Mouse (Mus musculus) CH12.LX (cell line): Measurements from ENCODE around the gene Slc24a1. TPM values are rescaled to one million over a fixed set of nuclear protein-coding genes. Genes with fewer than 3 reads are reported as not detected.

Experiments used
- DNase-seq: peaks from one replicate; pipeline ENCODE4 v3.0.0-alpha.2; 2013; ENCODE audit errors: extremely low read depth
- H3K27ac ChIP-seq: 2 replicates; pipeline ENCODE4 v1.5.1; 2012; ENCODE audit warnings: low read depth, mild to moderate bottlenecking, control low read depth, moderate library complexity; ENCODE audit not compliant: insufficient read depth
- H3K27me3 ChIP-seq: replicated peaks from 2 replicates; pipeline ENCODE3; 2012; ENCODE audit warnings: inconsistent platforms
- H3K36me3 ChIP-seq, 2 experiments: replicated peaks in 1 of 2; 2 replicates each; pipeline versions ENCODE3 to v1.6.1; 2012; ENCODE audit warnings: inconsistent platforms in 1 of 2, low read length in 1 of 2, mild to moderate bottlenecking in 1 of 2, mixed read lengths in 1 of 2, moderate library complexity in 1 of 2; ENCODE audit not compliant: control insufficient read depth in 1 of 2, insufficient read depth in 1 of 2
- H3K4me1 ChIP-seq, 2 experiments: 2 replicates each; pipeline ENCODE4 v1.6.1; 2012; ENCODE audit warnings: inconsistent platforms in 1 of 2, moderate library complexity in 1 of 2; ENCODE audit not compliant: insufficient read depth in 2 of 2, control insufficient read depth in 1 of 2
- H3K4me2 ChIP-seq: 2 replicates; pipeline ENCODE4 v1.6.1; 2012; ENCODE audit warnings: low read depth, mild to moderate bottlenecking, control low read depth; ENCODE audit not compliant: poor library complexity, insufficient read depth, severe bottlenecking
- H3K4me3 ChIP-seq, 3 experiments: fragments of 150-350 bp in 1 of 3; sonication (generic) in 1 of 3; replicated peaks in 1 of 3; 2 replicates each; pipeline versions ENCODE3 to v1.5.1; 2011 to 2012; ENCODE audit warnings: low read depth in 2 of 3, low read length in 2 of 3, mild to moderate bottlenecking in 2 of 3, moderate library complexity in 2 of 3, control low read depth in 1 of 3, improper control_type of control experiment in 1 of 3, inconsistent platforms in 1 of 3, mixed read lengths in 1 of 3; ENCODE audit not compliant: poor library complexity in 1 of 3
- H3K79me2 ChIP-seq: replicated peaks from 2 replicates; pipeline ENCODE4 v1.6.1; 2012; ENCODE audit warnings: mild to moderate bottlenecking, moderate library complexity; ENCODE audit not compliant: control insufficient read depth, poor library complexity, insufficient read depth, severe bottlenecking; ENCODE audit errors: extremely low read depth
- H3K9ac ChIP-seq: 2 replicates; pipeline ENCODE4 v1.6.1; 2012; ENCODE audit warnings: low read depth, mild to moderate bottlenecking, control low read depth, moderate library complexity; ENCODE audit not compliant: insufficient read depth
- H3K9me3 ChIP-seq: replicated peaks from 2 replicates; pipeline ENCODE3; 2012; ENCODE audit warnings: low read length, inconsistent platforms, mixed read lengths
- CHD1 ChIP-seq: IDR thresholded peaks from 2 replicates; pipeline ENCODE4 v1.6.1; 2012; ENCODE audit warnings: low read depth, low read length, improper control_type of control experiment, inconsistent platforms
- CTCF ChIP-seq, 2 experiments: IDR thresholded peaks in 1 of 2; conservative IDR thresholded peaks in 1 of 2; 2 replicates each; pipeline ENCODE4 v1.5.1; 2011 to 2012; ENCODE audit warnings: low read depth in 2 of 2, low read length in 2 of 2, improper control_type of control experiment in 1 of 2, inconsistent platforms in 1 of 2, mild to moderate bottlenecking in 1 of 2, moderate library complexity in 1 of 2
- EP300 ChIP-seq: IDR thresholded peaks from 2 replicates; pipeline ENCODE4 v1.6.1; 2011; ENCODE audit warnings: low read length, improper control_type of control experiment
- ETS1 ChIP-seq: conservative IDR thresholded peaks from 2 replicates; pipeline ENCODE4 v1.6.1; 2012; ENCODE audit warnings: low read depth, mild to moderate bottlenecking, inconsistent platforms, low read length, improper control_type of control experiment, moderate library complexity
- IRF4 ChIP-seq: IDR thresholded peaks from 2 replicates; pipeline ENCODE4 v1.6.1; 2014; ENCODE audit warnings: low read depth, mild to moderate bottlenecking, inconsistent platforms, low read length, improper control_type of control experiment
- JUND ChIP-seq: conservative IDR thresholded peaks from 2 replicates; pipeline ENCODE4 v1.6.1; 2011; ENCODE audit warnings: low read depth, low read length, improper control_type of control experiment
- MYC ChIP-seq: IDR thresholded peaks from 2 replicates; pipeline ENCODE4 v1.6.1; 2011; ENCODE audit warnings: low read depth, mild to moderate bottlenecking, improper control_type of control experiment, low read length
- NRF1 ChIP-seq: IDR thresholded peaks from 2 replicates; pipeline ENCODE4 v1.6.1; 2014; ENCODE audit warnings: low read depth, mild to moderate bottlenecking, inconsistent platforms, low read length, improper control_type of control experiment, moderate library complexity
- RAD21 ChIP-seq: IDR thresholded peaks from 2 replicates; pipeline ENCODE4 v1.6.1; 2011; ENCODE audit warnings: low read depth, mild to moderate bottlenecking, low read length, improper control_type of control experiment, moderate library complexity
- RCOR1 ChIP-seq: conservative IDR thresholded peaks from 2 replicates; pipeline ENCODE4 v1.6.1; 2012; ENCODE audit warnings: low read depth, mild to moderate bottlenecking, inconsistent platforms, low read length, improper control_type of control experiment
- USF2 ChIP-seq: conservative IDR thresholded peaks from 2 replicates; pipeline ENCODE4 v1.6.1; 2011; ENCODE audit warnings: low read depth, low read length, improper control_type of control experiment
- ZC3H11A ChIP-seq: IDR thresholded peaks from 2 replicates; pipeline ENCODE4 v1.6.1; 2012; ENCODE audit warnings: low read depth, mild to moderate bottlenecking, inconsistent platforms, low read length, improper control_type of control experiment
- ZNF384 ChIP-seq: IDR thresholded peaks from 2 replicates; pipeline ENCODE4 v1.6.1; 2012; ENCODE audit warnings: low read depth, low read length, improper control_type of control experiment, inconsistent platforms
- dilution Hi-C: fragments of 300-500 bp; cut with MboI; formaldehyde crosslinking; loops from 2 replicates; pipeline ENCODE4 v1.14.3; 2020; ENCODE audit warnings: low sequenced_read_pairs; ENCODE audit not compliant: extremely low pct_unique_long_range_greater_than_20kb, extremely low pct_ligation_motif_present
- in situ Hi-C: fragments of 300-500 bp; cut with MboI; formaldehyde crosslinking; loops from 3 replicates; pipeline ENCODE4 v1.14.3; 2019; ENCODE audit warnings: low sequenced_read_pairs, low pct_ligation_motif_present, low pct_unique_long_range_greater_than_20kb, mixed read lengths
- polyA plus RNA-seq: library from polyadenylated mRNA; unstranded; fragments of >175 nt; gene quantifications from 2 replicates; pipeline ENCODE4 v1.2.1, GENCODE M21; 2012; ENCODE audit warnings: low read depth; ENCODE audit not compliant: insufficient read length
- total RNA-seq, 2 experiments: library from RNA; depleted of rRNA; stranded (reverse); fragments of 300-350 nt in 1 of 2; fragments of >200 nt in 1 of 2; gene quantifications; 2 replicates each; pipeline ENCODE4 v1.2.3; 2012 to 2014

Gene Slc24a1
- total and polyA plus RNA-seq, 3 experiments = under 0.01 to 0.11 TPM; not detected in 1

DNA sequence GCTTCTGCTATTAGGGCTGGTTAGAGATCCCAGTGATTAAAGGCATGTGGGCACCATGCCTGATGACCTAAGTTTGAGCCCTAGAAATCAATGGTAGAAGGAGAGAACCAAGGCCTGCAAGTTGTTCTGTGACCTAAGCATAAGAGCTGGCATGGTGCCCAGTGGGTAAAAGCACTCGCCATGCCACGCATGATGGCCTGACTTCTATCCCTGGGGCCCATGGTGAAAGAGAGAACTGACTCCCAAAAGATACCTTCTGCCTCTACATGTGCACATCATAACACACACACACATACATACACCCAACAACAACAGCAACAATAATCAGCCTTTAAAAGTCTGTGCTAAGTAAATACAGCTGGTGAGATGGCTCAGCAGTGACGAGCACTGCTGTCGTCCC, 38.0 kb downstream of the Slc24a1 start:
- Histone ChIP-seq H3K4me2 (no peak overlapping the region), H3K36me3 (peaks cover 68 to 85% of the 10 kb centered on the region in 2 experiments), H3K27me3 (no peaks in the 10 kb centered on the region), H3K9ac (no peak overlapping the region), H3K27ac (no peak overlapping the region), H3K4me3 (no peak overlapping the region), H3K9me3 (peaks cover 2% of the 10 kb centered on the region), H3K79me2 (no peaks in the 10 kb centered on the region), H3K4me1 (peaks cover 0 to 16% of the 10 kb centered on the region in 2 experiments; a peak in 1 of 4 replicates)
- TF ChIP-seq RAD21 (no peak), ZNF384 (no peak), JUND (no peak), RCOR1 (no peak), IRF4 (no peak), CTCF (conservative IDR thresholded peaks at IDR 0.05 in 1 of 2, IDR thresholded peaks at IDR 0.05 in 1 of 2; ENCODE audit: low read depth in 2 of 2, low read length in 2 of 2) (no peak), MYC (no peak), ZC3H11A (no peak), ETS1 (no peak), USF2 (no peak), EP300 (no peak)
- dilution Hi-C loops (no loop called here), in situ Hi-C loops (no loop called here)
- no peak for DNase-seq

DNA sequence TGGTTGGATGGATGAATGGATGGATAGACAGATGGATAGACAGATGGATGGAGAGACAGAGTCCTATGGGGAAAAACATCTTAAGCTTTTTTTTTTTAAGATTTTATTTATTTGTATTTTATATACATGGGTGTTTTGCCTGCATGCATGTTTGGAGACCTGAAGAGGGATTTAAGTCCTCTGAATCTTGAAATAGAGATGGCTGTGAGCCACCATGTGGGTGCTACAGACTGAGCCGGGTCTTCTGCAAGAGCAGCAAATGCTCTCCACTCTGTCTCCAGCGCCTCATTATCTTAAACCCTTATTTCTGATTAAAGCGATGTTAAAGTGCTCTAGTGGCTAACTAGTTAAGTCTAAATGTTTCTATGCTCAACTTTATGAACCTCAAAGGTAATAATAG, 44.0 kb downstream of the Slc24a1 start:
- Histone ChIP-seq H3K9ac (no peak overlapping the region), H3K4me2 (no peak overlapping the region), H3K27me3 (no peaks in the 10 kb centered on the region), H3K79me2 (peaks cover 4% of the 10 kb centered on the region), H3K4me1 (no peaks in the 10 kb centered on the region)
- in situ Hi-C loops = no loop called here
- DNase-seq = no peak
- TF ChIP-seq ZNF384 (no peak), RAD21 (no peak), NRF1 (no peak), USF2 (no peak), IRF4 (no peak), CHD1 (no peak)
- TF ChIP-seq, all 38 proteins: peak for 0
- Histone ChIP-seq H3K9me3 (no peaks in the 10 kb centered on the region), H3K27ac (no peak overlapping the region), H3K36me3 (peaks cover 63 to 88% of the 10 kb centered on the region in 2 experiments), H3K4me3 (no peak overlapping the region)
- dilution Hi-C loops = no loop called here
